Mouse (Mus musculus) cerebellum, postnatal 14 days (tissue): Measurements from ENCODE around the gene Btbd3.

Source experiments
- DNase-seq, 2 experiments: peaks; one replicate each; pipeline ENCODE4 v3.0.0; 2021; ENCODE audit warnings: mixed read lengths in 2 of 2

The Btbd3 gene

GRCm38 (mm10) chr2:138256411-138256810 is at the start of gene Btbd3:
Gene Btbd3 (plus strand): TSS chr2:138256565.
- peak; percentile 93 to 95 for DNase-seq

GRCm38 (mm10) chr2:138215561-138215960 is 40.8 kb upstream of the Btbd3 start:
- peak; percentile 36 to 59 for DNase-seq

- peak; percentile 8 to 26 for DNase-seq
These were observed 36.1 kb upstream of the Btbd3 start for GRCm38 (mm10) chr2:138220269-138220668.

GRCm38 (mm10) chr2:138232247-138232646 is 24.1 kb upstream of the Btbd3 start:
- no peak for DNase-seq

GRCm38 (mm10) chr2:138236149-138236548 is 20.2 kb upstream of the Btbd3 start:
- DNase-seq: no peak

- no peak for DNase-seq
These were observed 13.9 kb upstream of the Btbd3 start for GRCm38 (mm10) chr2:138242452-138242851.

- DNase-seq: peak in 1 of 2 experiments; percentile 35
These were observed 10.6 kb upstream of the Btbd3 start for GRCm38 (mm10) chr2:138245631-138246289.

- no peak for DNase-seq
These were observed 8.4 kb upstream of the Btbd3 start for GRCm38 (mm10) chr2:138247986-138248385.

GRCm38 (mm10) chr2:138256851-138257471 is 596 bp downstream of the Btbd3 start:
- DNase-seq: no peak

GRCm38 (mm10) chr2:138257692-138258315 is 1.4 kb downstream of the Btbd3 start:
- DNase-seq: peak; percentile 71 to 77

- DNase-seq: no peak
These were observed 4.8 kb downstream of the Btbd3 start for GRCm38 (mm10) chr2:138261140-138261539.

GRCm38 (mm10) chr2:138262885-138263284 is 6.5 kb downstream of the Btbd3 start:
- DNase-seq: no peak

GRCm38 (mm10) chr2:138265356-138266005 is 9.1 kb downstream of the Btbd3 start:
- DNase-seq: peak; percentile 43 to 49

GRCm38 (mm10) chr2:138266679-138267078 is 10.3 kb downstream of the Btbd3 start:
- peak in 1 of 2 experiments; percentile 13 for DNase-seq

- peak in 1 of 2 experiments; percentile 24 for DNase-seq
These were observed 11.6 kb downstream of the Btbd3 start for GRCm38 (mm10) chr2:138267852-138268513.

- no peak for DNase-seq
These were observed 13.0 kb downstream of the Btbd3 start for GRCm38 (mm10) chr2:138269330-138269729.

GRCm38 (mm10) chr2:138273404-138274073 is 17.2 kb downstream of the Btbd3 start:
- no peak for DNase-seq

- no peak for DNase-seq
These were observed 17.7 kb downstream of the Btbd3 start for GRCm38 (mm10) chr2:138274086-138274485.

- DNase-seq: peak; percentile 93 to 94
These were observed 21.7 kb downstream of the Btbd3 start for GRCm38 (mm10) chr2:138277842-138278691.

- peak; percentile 47 to 61 for DNase-seq
These were observed 22.7 kb downstream of the Btbd3 start for GRCm38 (mm10) chr2:138278853-138279640.
